Mouse (Mus musculus) lung, postnatal 0 days (tissue): Measurements from ENCODE around the gene Olfr301.

ENCODE experiments used
- CTCF ChIP-seq: IDR thresholded peaks from 2 replicates; pipeline ENCODE4 v1.5.1; 2016; ENCODE audit warnings: antibody characterized with exemption, mild to moderate bottlenecking
- EP300 ChIP-seq: IDR thresholded peaks from 2 replicates; pipeline ENCODE4 v1.6.1; 2016; ENCODE audit warnings: antibody characterized with exemption, mild to moderate bottlenecking, control low read depth

- TF ChIP-seq CTCF (no peak), EP300 (no peak)
These were observed 36.8 kb upstream of the Olfr301 start, which contains the start of gene Olfr305 for GRCm38 (mm10) chr7:86366828-86367227.
